Mouse (Mus musculus) olfactory bulb, adult 2 months (tissue): ENCODE data around the gene Myl12a.

Source experiments
- CTCF ChIP-seq: fragments of 200-500 bp; IDR thresholded peaks from 2 replicates; pipeline ENCODE4 v1.5.1; 2012; ENCODE audit warnings: low read depth, mild to moderate bottlenecking, low read length, moderate library complexity; ENCODE audit not compliant: insufficient read depth
- POLR2A ChIP-seq: fragments of 200-500 bp; IDR thresholded peaks from 2 replicates; pipeline ENCODE4 v1.6.1; 2012; ENCODE audit warnings: mild to moderate bottlenecking, low read depth, low read length, moderate library complexity; ENCODE audit not compliant: insufficient read depth

- TF ChIP-seq POLR2A (no peak), CTCF (no peak)
These were observed 24.5 kb upstream of the Myl12a start for GRCm38 (mm10) chr17:71027186-71027585.
